Mouse (Mus musculus): ENCODE results near the gene Tmem230.
"Not testable (repeated sequence)": the region's sequence is repeated elsewhere in the genome, so short reads cannot be mapped to it uniquely, and the experiment has no call there.

Gene Tmem230

GRCm38 (mm10) chr2:132247539-132248313 is at the start of gene Tmem230:
Gene Tmem230, minus strand, starts transcription at chr2:132247807.
- DNase-seq: peak; percentile 94

GRCm38 (mm10) chr2:132293694-132294450 is 46.3 kb upstream of the Tmem230 start:
- DNase-seq: no peak

- DNase-seq: no peak
These were observed 44.5 kb upstream of the Tmem230 start for GRCm38 (mm10) chr2:132292083-132292482.

- no peak for DNase-seq
These were observed 43.7 kb upstream of the Tmem230 start for GRCm38 (mm10) chr2:132291265-132291664.

GRCm38 (mm10) chr2:132290808-132291207 is 43.2 kb upstream of the Tmem230 start:
- DNase-seq: no peak

- DNase-seq: not testable (repeated sequence)
These were observed 41.6 kb upstream of the Tmem230 start for GRCm38 (mm10) chr2:132289213-132289612.

GRCm38 (mm10) chr2:132286376-132287076 is 38.9 kb upstream of the Tmem230 start:
- DNase-seq: no peak

GRCm38 (mm10) chr2:132285722-132286121 is 38.1 kb upstream of the Tmem230 start:
- DNase-seq: not testable (repeated sequence)

GRCm38 (mm10) chr2:132284492-132285139 is 37.0 kb upstream of the Tmem230 start:
- DNase-seq: peak; percentile 66

- no peak for DNase-seq
These were observed 35.8 kb upstream of the Tmem230 start for GRCm38 (mm10) chr2:132283236-132284070.

GRCm38 (mm10) chr2:132282453-132283174 is 35.0 kb upstream of the Tmem230 start:
- DNase-seq: no peak

GRCm38 (mm10) chr2:132281560-132282452 is 34.2 kb upstream of the Tmem230 start:
- no peak for DNase-seq

GRCm38 (mm10) chr2:132280518-132281120 is 33.0 kb upstream of the Tmem230 start:
- DNase-seq: no peak

GRCm38 (mm10) chr2:132279978-132280377 is 32.4 kb upstream of the Tmem230 start:
- DNase-seq: no peak

GRCm38 (mm10) chr2:132279336-132279882 is 31.8 kb upstream of the Tmem230 start:
- DNase-seq: no peak

- DNase-seq: no peak
These were observed 30.8 kb upstream of the Tmem230 start for GRCm38 (mm10) chr2:132278273-132278853.

GRCm38 (mm10) chr2:132276249-132276648 is 28.6 kb upstream of the Tmem230 start:
- DNase-seq: no peak

GRCm38 (mm10) chr2:132275527-132275926 is 27.9 kb upstream of the Tmem230 start:
- DNase-seq: no peak
